Mouse (Mus musculus): Measurements from ENCODE around the gene Lama5. TPM values are rescaled to one million over a fixed set of nuclear protein-coding genes. Genes with fewer than 3 reads are reported as not detected.

The Lama5 gene
- polyA plus RNA-seq, 1 experiment from 2014 or later: 61.3 TPM

DNA sequence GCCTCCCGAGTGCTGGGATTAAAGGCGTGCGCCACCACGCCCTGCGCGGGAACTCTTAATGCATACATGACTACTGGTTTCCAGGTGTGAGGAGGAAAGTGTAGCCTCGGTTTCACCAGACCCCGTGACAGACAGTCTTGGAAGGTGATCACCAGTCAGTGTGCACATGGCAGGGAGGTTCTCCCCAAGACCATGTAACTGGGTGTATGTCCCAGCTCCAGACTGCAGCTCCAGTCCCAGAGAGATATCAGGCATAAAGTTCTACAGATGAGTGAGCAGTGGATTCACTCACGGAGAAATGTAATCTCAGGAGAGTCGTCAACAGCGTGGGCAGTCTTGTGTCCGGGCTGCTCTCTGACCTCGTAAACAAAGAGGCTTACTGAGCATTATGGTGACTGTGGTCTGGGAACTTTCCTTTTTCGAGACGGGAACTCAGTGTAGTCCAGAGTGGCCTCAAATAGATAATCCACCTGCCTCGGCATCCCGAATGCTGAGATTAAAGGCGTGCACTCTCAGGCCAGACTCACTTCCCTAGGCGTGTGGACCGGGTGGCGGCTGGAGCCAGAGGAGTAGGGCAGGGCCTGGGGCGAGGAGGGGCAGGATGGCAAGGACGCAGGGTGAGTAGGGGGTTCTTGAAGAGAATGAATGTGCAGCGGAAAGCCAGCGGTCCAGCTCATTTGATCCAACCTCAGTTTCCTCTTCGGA lies 30.8 kb upstream of the Lama5 start:
- ATAC-seq (ENCODE audit: insufficient read depth, low FRiP score): peak; percentile 58
- Histone ChIP-seq H3K4me2 (ENCODE audit: low read depth, low read length) (peak overlapping the region; percentile 76), H3K27me3 (ENCODE audit: control insufficient read depth, insufficient read depth, low read length) (no peaks in the 10 kb centered on the region), H3K9me3 (replicated peaks; ENCODE audit: control insufficient read depth, low read length) (no peaks in the 10 kb centered on the region), H3K9ac (ENCODE audit: low read length) (peak overlapping the region; percentile 79), H3K36me3 (ENCODE audit: control insufficient read depth, insufficient read depth, low read length) (peaks cover 3% of the 10 kb centered on the region; the same call in 1 of the 2 replicates), H3K4me1 (ENCODE audit: control insufficient read depth, insufficient read depth, low read length) (peaks cover 18% of the 10 kb centered on the region), H3K27ac (ENCODE audit: low read length) (peak overlapping the region; percentile 87), H3K4me3 (replicated peaks; ENCODE audit: low read length) (peak overlapping the region; percentile 94)
- WGBS: 21% methylated on average over 26 of the region's 26 CpGs

DNA sequence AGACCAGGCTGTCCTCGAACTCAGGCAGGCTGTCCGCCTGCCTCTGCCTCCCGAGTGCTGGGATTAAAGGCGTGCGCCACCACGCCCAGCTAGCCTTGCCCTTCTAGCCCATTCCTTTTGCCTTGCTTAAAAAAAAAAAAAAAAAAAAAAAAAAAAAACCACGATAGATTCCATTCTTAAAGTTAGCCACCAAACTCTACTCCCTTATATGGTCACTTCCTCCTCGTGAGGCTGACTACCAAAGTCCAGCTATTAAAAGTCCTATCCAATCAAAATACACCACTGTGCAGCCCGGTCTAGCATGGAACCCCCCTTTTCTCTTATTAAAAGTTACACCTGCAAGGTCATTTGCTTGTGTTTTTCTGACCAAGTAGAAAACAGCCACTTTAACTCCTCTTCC lies 30.0 kb upstream of the Lama5 start:
- Histone ChIP-seq H3K4me2 (ENCODE audit: low read depth, low read length) (no peak overlapping the region), H3K4me1 (ENCODE audit: control insufficient read depth, insufficient read depth, low read length) (peaks cover 18% of the 10 kb centered on the region), H3K27me3 (ENCODE audit: control insufficient read depth, insufficient read depth, low read length) (no peaks in the 10 kb centered on the region), H3K4me3 (replicated peaks; ENCODE audit: low read length) (peak overlapping the region; percentile 94; the same call in 1 of the 2 replicates), H3K9me3 (replicated peaks; ENCODE audit: control insufficient read depth, low read length) (no peaks in the 10 kb centered on the region), H3K27ac (ENCODE audit: low read length) (0 out of 2 replicates have a peak overlapping the region, but pooled peaks have one; percentile 87), H3K9ac (ENCODE audit: low read length) (no peak overlapping the region), H3K36me3 (ENCODE audit: control insufficient read depth, insufficient read depth, low read length) (peaks cover 3% of the 10 kb centered on the region; the same call in 1 of the 2 replicates)
- 83% methylated on average over 9 of the region's 9 CpGs for WGBS
- no peak for ATAC-seq (ENCODE audit: insufficient read depth, low FRiP score)

DNA sequence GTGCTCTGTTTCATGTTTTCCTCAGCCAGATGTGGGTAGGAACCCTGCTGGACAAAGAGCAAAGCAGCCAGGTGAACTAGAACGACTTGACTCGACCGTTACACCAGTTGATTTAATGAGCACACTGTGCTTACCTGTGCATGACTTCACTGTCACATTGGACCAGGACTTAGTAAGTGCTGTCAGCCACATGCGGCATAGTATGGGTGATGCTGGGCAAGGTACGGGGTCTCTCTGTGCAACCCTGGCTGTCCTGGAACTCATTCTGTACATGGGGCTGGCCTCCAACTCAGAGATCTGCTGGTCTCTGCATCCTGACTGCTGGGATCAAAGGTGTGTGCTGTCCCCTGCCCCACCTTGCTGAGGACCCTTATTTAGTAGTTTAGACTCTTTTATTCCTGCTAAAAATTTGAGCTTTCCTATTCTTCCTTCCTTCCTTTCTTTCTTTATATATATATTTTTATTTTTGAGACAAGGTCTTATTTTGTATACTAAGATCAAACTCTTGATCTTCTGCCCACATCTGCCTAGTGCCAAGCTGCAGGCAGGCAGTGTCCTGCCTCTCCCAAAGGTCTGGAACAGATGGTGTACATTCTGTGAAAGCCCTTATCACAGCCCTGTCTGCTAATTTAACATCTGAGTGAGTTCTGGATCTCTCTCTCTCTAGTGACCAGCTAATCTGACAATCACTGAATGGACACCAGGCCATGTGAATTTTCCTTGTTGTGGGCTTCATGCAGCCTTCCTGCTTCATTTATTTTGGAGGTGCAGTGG lies 29.0 kb upstream of the Lama5 start:
- Histone ChIP-seq H3K36me3 (ENCODE audit: control insufficient read depth, insufficient read depth, low read length) (peaks cover 3% of the 10 kb centered on the region; the same call in 1 of the 2 replicates), H3K27me3 (ENCODE audit: control insufficient read depth, insufficient read depth, low read length) (no peaks in the 10 kb centered on the region), H3K27ac (ENCODE audit: low read length) (no peak overlapping the region), H3K4me3 (replicated peaks; ENCODE audit: low read length) (no peak overlapping the region), H3K9ac (ENCODE audit: low read length) (no peak overlapping the region), H3K4me1 (ENCODE audit: control insufficient read depth, insufficient read depth, low read length) (peaks cover 18% of the 10 kb centered on the region), H3K9me3 (replicated peaks; ENCODE audit: control insufficient read depth, low read length) (no peaks in the 10 kb centered on the region), H3K4me2 (ENCODE audit: low read depth, low read length) (no peak overlapping the region)
- ATAC-seq (ENCODE audit: insufficient read depth, low FRiP score): no peak
- 87% methylated on average over 5 of the region's 5 CpGs for WGBS

- Histone ChIP-seq H3K36me3 (ENCODE audit: control insufficient read depth, insufficient read depth, low read length) (no peaks in the 10 kb centered on the region), H3K4me2 (ENCODE audit: low read depth, low read length) (no peak overlapping the region), H3K27me3 (ENCODE audit: control insufficient read depth, insufficient read depth, low read length) (no peaks in the 10 kb centered on the region), H3K9ac (ENCODE audit: low read length) (no peak overlapping the region), H3K4me1 (ENCODE audit: control insufficient read depth, insufficient read depth, low read length) (peaks cover 12% of the 10 kb centered on the region), H3K9me3 (replicated peaks; ENCODE audit: control insufficient read depth, low read length) (no peaks in the 10 kb centered on the region), H3K4me3 (replicated peaks; ENCODE audit: low read length) (no peak overlapping the region), H3K27ac (ENCODE audit: low read length) (no peak overlapping the region)
- WGBS: 63% methylated on average over 3 of the region's 3 CpGs
- ATAC-seq (ENCODE audit: insufficient read depth, low FRiP score): no peak
Measured at GRCm38 (mm10) chr2:180251838-180252237, 26.2 kb upstream of the Lama5 start.

DNA sequence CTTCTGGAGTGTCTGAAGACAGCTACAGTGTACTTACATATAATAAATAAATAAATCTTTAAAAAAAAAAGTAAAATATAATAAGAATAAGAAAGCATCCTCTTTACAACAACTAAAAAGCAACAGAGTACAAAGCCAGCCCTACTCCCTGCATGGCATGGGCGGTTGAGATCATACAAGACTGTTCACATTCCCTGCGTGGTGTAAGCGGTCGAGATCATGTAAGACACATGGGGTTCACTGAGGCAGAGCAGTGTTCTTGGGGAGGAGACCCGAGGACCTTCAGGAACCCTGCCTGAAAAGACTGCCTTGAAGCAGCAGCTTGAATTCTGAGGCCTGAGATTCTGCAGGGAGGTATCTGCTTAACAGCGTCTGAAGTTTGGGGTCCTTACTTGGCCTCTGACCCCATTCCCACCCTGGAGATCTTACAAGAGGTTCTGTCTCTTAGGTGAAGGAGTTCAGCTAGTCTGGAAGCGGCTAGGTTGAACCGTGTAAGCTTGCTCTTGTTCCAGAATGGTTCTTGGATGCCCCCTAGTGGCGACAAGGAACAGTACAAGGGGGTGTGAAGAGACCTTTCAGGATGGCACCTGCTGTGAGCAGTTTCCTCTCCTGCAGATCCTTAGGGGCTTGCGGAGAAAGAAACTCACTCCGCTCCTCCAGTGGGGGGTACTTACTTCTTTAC lies 25.4 kb upstream of the Lama5 start:
- Histone ChIP-seq H3K9ac (ENCODE audit: low read length) (0 out of 2 replicates have a peak overlapping the region, but pooled peaks have one; percentile 1), H3K9me3 (replicated peaks; ENCODE audit: control insufficient read depth, low read length) (no peaks in the 10 kb centered on the region), H3K27me3 (ENCODE audit: control insufficient read depth, insufficient read depth, low read length) (no peaks in the 10 kb centered on the region), H3K27ac (ENCODE audit: low read length) (no peak overlapping the region), H3K4me1 (ENCODE audit: control insufficient read depth, insufficient read depth, low read length) (peaks cover 8% of the 10 kb centered on the region), H3K4me3 (replicated peaks; ENCODE audit: low read length) (no peak overlapping the region), H3K36me3 (ENCODE audit: control insufficient read depth, insufficient read depth, low read length) (no peaks in the 10 kb centered on the region), H3K4me2 (ENCODE audit: low read depth, low read length) (no peak overlapping the region)
- 33% methylated on average over 11 of the region's 11 CpGs for WGBS
- ATAC-seq (ENCODE audit: insufficient read depth, low FRiP score): peak; percentile 84

DNA sequence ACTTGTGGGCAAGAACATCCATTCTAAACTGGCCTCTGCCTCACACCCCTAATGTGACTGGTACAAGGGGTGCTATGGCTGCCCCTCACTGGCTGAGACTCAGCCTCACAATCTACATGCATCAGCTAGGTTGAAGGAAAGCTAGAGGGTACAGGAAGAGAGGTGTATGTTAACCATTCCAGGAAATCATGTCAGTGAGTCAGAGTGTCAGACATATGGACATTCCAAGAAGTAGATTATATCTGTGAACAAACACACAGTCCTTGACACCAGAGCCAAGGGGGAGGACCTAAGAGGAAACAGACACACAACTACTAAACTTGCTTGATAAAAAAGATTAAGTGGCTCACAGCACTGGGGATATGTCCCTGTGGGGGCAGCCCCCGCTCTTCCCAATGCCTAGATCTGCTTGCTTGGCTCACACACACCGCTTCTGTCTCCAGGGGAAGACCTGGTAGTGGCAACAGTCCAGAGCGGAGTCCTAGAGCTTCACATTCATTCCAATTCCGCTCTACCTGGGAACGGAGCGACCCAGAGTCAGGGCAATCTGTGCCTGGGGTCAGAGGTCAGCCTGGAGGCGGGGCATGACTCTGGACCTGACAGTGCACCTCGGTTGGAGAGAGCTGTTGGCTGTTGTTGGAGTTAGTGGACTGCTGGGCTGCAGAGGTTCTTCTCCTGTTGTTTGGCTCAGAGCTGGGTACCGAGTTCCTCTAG lies 23.4 kb upstream of the Lama5 start:
- no peaks in the 10 kb centered on the region for H3K9me3 ChIP-seq (replicated peaks; ENCODE audit: control insufficient read depth, low read length)
- no peak overlapping the region for H3K4me3 ChIP-seq (replicated peaks; ENCODE audit: low read length)
- no peak overlapping the region for H3K4me2 ChIP-seq (ENCODE audit: low read depth, low read length)
- no peaks in the 10 kb centered on the region for H3K36me3 ChIP-seq (ENCODE audit: control insufficient read depth, insufficient read depth, low read length)
- H3K27me3 ChIP-seq (ENCODE audit: control insufficient read depth, insufficient read depth, low read length): no peaks in the 10 kb centered on the region
- WGBS: 54% methylated on average over 9 of the region's 9 CpGs
- peak overlapping the region; percentile 23; the same call in 1 of the 2 replicates for H3K27ac ChIP-seq (ENCODE audit: low read length)
- H3K9ac ChIP-seq (ENCODE audit: low read length): no peak overlapping the region; the same call in 1 of the 2 replicates
- peak; percentile 45; the same call in 1 of the 2 replicates for ATAC-seq (ENCODE audit: insufficient read depth, low FRiP score)
- 0 out of 2 replicates have a peak, but pooled peaks cover 4% of the 10 kb centered on the region for H3K4me1 ChIP-seq (ENCODE audit: control insufficient read depth, insufficient read depth, low read length)

DNA sequence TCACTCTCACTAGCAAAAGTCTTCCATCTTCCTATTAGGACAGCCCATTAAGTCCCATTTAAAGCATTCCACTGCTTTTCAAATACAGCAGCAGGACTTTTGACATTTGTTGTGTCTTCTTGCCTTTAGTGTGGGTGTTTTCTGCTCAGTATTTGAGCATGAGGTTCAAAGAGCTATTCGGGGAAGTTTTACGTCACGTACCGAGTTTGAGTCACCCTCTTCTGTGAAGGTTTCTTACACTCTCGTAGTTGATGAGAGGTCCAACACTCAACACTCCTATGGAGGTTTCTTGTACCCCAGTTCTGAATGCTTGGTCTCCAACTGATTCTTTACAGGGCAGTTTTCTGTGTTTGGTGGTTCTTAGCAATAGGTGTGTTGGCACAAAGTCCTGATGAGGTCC lies 22.3 kb upstream of the Lama5 start:
- 83% methylated on average over 5 of the region's 5 CpGs for WGBS
- ATAC-seq (ENCODE audit: insufficient read depth, low FRiP score): no peak
- no peak overlapping the region for H3K4me3 ChIP-seq (replicated peaks; ENCODE audit: low read length)

GRCm38 (mm10) chr2:180243108-180243507 lies 17.4 kb upstream of the Lama5 start:
- WGBS: 69% methylated on average over 4 of the region's 4 CpGs
- H3K27me3 ChIP-seq (ENCODE audit: control insufficient read depth, insufficient read depth, low read length): no peaks in the 10 kb centered on the region
- no peaks in the 10 kb centered on the region for H3K36me3 ChIP-seq (ENCODE audit: control insufficient read depth, insufficient read depth, low read length)
- H3K27ac ChIP-seq (ENCODE audit: low read length): no peak overlapping the region
- ATAC-seq (ENCODE audit: insufficient read depth, low FRiP score): no peak
- no peaks in the 10 kb centered on the region for H3K9me3 ChIP-seq (replicated peaks; ENCODE audit: control insufficient read depth, low read length)
- no peak overlapping the region for H3K4me3 ChIP-seq (replicated peaks; ENCODE audit: low read length)
- H3K4me1 ChIP-seq (ENCODE audit: control insufficient read depth, insufficient read depth, low read length): no peaks in the 10 kb centered on the region
- no peak overlapping the region for H3K4me2 ChIP-seq (ENCODE audit: low read depth, low read length)
- no peak overlapping the region for H3K9ac ChIP-seq (ENCODE audit: low read length)

More for the DNA sequence above, 22.3 kb upstream of the Lama5 start:
- Histone ChIP-seq H3K9ac (ENCODE audit: low read length) (no peak overlapping the region), H3K27ac (ENCODE audit: low read length) (no peak overlapping the region), H3K4me2 (ENCODE audit: low read depth, low read length) (no peak overlapping the region), H3K9me3 (replicated peaks; ENCODE audit: control insufficient read depth, low read length) (no peaks in the 10 kb centered on the region), H3K4me1 (ENCODE audit: control insufficient read depth, insufficient read depth, low read length) (0 out of 2 replicates have a peak, but pooled peaks cover 4% of the 10 kb centered on the region), H3K27me3 (ENCODE audit: control insufficient read depth, insufficient read depth, low read length) (no peaks in the 10 kb centered on the region), H3K36me3 (ENCODE audit: control insufficient read depth, insufficient read depth, low read length) (no peaks in the 10 kb centered on the region)

All from stomach, embryonic 16.5 days (tissue).